Mouse (Mus musculus): Measurements from ENCODE around the gene Selenow.

DNA sequence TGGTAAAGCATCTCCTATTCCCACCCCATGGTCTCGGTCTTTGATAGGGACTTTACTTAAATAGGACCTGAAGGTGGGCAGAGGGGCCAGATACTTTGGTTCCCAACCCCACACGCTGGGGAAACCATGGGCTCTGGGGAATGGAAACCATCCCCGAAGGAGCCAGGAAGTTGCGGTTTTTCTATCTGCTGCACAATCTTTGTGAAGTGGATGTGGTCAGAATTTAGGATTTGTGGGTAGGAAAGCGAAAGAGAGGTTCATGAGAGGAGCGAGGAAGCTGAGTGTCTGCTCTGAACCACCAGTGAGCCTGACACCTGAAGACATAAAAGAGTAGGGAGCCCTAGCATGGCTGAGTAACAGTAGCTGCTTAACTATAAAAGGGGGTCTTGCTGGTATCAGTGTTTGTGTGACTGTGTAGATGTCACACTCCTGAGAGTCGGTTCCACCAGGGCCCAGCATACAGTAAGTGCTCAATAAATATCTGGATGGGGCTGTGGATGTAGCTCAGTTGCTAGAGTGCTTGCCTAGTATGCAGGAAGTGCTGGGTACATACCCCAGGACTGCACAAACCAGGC is 27.1 kb upstream of the Selenow start:
- TF ChIP-seq CTCF (IDR thresholded peaks at IDR 0.05) (no peak), POLR2A (IDR thresholded peaks at IDR 0.05; ENCODE audit: insufficient read depth, low read depth, low read length) (no peak), EP300 (IDR thresholded peaks at IDR 0.05; ENCODE audit: insufficient read depth, low read depth, low read length) (no peak)

Data from heart, adult 2 months (tissue).